In the genomic region with DNA sequence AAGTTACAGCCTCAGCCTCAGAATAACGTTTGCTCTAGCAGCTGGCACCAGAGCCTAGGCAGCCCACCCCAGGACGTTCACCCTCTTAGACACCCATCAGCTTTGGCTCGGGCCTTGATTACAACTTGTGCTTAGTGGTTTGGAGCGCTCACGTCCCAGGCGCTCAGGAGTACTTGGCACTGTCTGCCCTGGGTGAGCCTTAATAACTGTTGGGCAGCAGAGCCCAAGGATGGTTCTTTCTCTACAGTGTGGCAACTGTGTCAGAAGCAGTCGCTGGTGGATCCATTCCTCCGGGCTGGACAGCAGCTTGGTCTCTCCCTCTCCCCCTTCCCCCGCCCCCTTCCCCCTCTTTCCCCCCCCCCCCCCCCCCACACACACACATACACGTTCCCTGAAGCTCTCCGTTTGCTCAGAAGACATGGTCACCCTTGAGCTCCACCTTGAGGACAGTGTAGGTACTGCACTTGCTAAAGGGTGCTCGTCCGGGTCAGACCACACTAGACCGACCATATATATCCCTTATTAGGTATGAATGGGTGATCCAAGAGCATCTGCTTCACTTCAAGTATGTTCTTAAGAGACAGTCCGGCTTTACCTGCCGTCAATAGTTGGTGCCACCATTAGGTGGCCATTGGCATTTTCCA, we compare ENCODE assay signal across 9 mouse cellular contexts. TPM values are rescaled to one million over a fixed set of nuclear protein-coding genes. Genes with fewer than 3 reads are reported as not detected.
A peak's percentile ranks its signal among the peaks of the same experiment; 100 is the strongest.
DNase-seq lines count a peak whose midpoint lies in the region; TF ChIP-seq lines count a peak whose summit lies in the region.
"Had no signal": no experiment of that assay in that cellular context is flagged by ENCODE, and none has a peak within 500 bp of the region (broad histone marks: within the 10 kb centered on the region; RNA-seq: fewer than 3 reads in every experiment).

No protein-coding gene starts in this region.

- no peak for TF ChIP-seq POLR2A in lung, adult 2 months (IDR thresholded peaks at IDR 0.05; ENCODE audit: borderline replicate concordance, extremely low read depth, low read depth, low read length)

- no peaks in the 10 kb centered on the region for H3K9me3 ChIP-seq in E14TG2a.4 (ENCODE audit: low read length)
- no peaks in the 10 kb centered on the region for H3K9me3 ChIP-seq in heart, embryonic 10.5 days
- H3K9me3 ChIP-seq: hindbrain, embryonic 15.5 days had no signal

- H3K27me3 ChIP-seq in E14TG2a.4 (ENCODE audit: insufficient read depth, low read length), result 0 out of 2 replicates have a peak, but pooled peaks cover 3% of the 10 kb centered on the region
- H3K27me3 ChIP-seq in heart, embryonic 10.5 days (ENCODE audit: insufficient read depth, poor library complexity, severe bottlenecking), result no peaks in the 10 kb centered on the region
- H3K27me3 ChIP-seq: hindbrain, embryonic 15.5 days had no signal

- H3K36me3 ChIP-seq in E14TG2a.4 (ENCODE audit: insufficient read depth, low read length), result no peaks in the 10 kb centered on the region
- H3K36me3 ChIP-seq in heart, embryonic 10.5 days, result 0 out of 2 replicates have a peak, but pooled peaks cover 4% of the 10 kb centered on the region
- H3K36me3 ChIP-seq: hindbrain, embryonic 15.5 days had no signal

- no peak overlapping the region for H3K27ac ChIP-seq in heart, embryonic 10.5 days
- H3K27ac ChIP-seq: hindbrain, embryonic 15.5 days had no signal

- H3K4me3 ChIP-seq in E14TG2a.4 (replicated peaks; ENCODE audit: low read length), result no peak overlapping the region
- no peak overlapping the region for H3K4me3 ChIP-seq in heart, embryonic 10.5 days
- no peak overlapping the region for H3K4me3 ChIP-seq in lung, adult 2 months (replicated peaks; ENCODE audit: extremely low read depth, low read depth, low read length)
- H3K4me3 ChIP-seq: hindbrain, embryonic 15.5 days had no signal

- peaks cover 13% of the 10 kb centered on the region for H3K4me1 ChIP-seq in E14TG2a.4 (replicated peaks; ENCODE audit: low read depth, low read length)
- no peaks in the 10 kb centered on the region; the same call in 1 of the 2 replicates for H3K4me1 ChIP-seq in heart, embryonic 10.5 days
- H3K4me1 ChIP-seq in lung, adult 2 months (ENCODE audit: control insufficient read depth, insufficient read depth, low read length), result peaks cover 9% of the 10 kb centered on the region
- H3K4me1 ChIP-seq: hindbrain, embryonic 15.5 days had no signal

- peak; percentile 83 for TF ChIP-seq CTCF in E14TG2a.4 (conservative IDR thresholded peaks at IDR 0.05; ENCODE audit: low read length)
- peak; percentile 91 for TF ChIP-seq CTCF in lung, adult 2 months (IDR thresholded peaks at IDR 0.05; ENCODE audit: insufficient read depth, low read length)

- DNase-seq in adrenal gland, postnatal 10 days, result peak; percentile 84
- peak; percentile 66 for DNase-seq in embryo, embryonic 9.5 days (ENCODE audit: extremely low spot score)
- peak; percentile 81 for DNase-seq in heart, embryonic 10.5 days (ENCODE audit: low spot score)
- peak; percentile 82 to 84 for DNase-seq in kidney, postnatal 4 days
- peak; percentile 76 for DNase-seq in lung, adult 2 months
- DNase-seq in retina, postnatal 7 days (ENCODE audit: low read depth, low spot score), result peak; percentile 75
- DNase-seq in thymus, postnatal 4 days, result peak; percentile 88

- 25% methylated on average over 15 of the region's 16 CpGs for WGBS in heart, embryonic 10.5 days
- WGBS in lung, adult 2 months, result 13% methylated on average over 16 of the region's 16 CpGs

RNA-seq across cellular contexts. Expression of a gene that starts 22.4 kb away (rescaled TPM):
- 10 to 100 TPM; 41.3 to 44.6 TPM for total RNA-seq in adrenal gland, postnatal 10 days (2021)
- 3.7 and 4.1 TPM in 2 replicates for polyA plus RNA-seq in heart, embryonic 10.5 days (2016; fragmentation: Nextera tagmentation; extraction: Ambion mirVana)
- polyA plus RNA-seq in lung, adult 2 months (2012; rRNA removed), result 48.6 and 82.7 TPM in 2 replicates

RNA-seq across cellular contexts. Expression of a gene that starts 28.6 kb away (rescaled TPM):
- 10 to 100 TPM; 35.0 to 36.9 TPM for total RNA-seq in adrenal gland, postnatal 10 days (2021)
- polyA plus RNA-seq in heart, embryonic 10.5 days (2016; fragmentation: Nextera tagmentation; extraction: Ambion mirVana), result 31.5 and 33.9 TPM in 2 replicates
- 37.8 and 45.5 TPM in 2 replicates for polyA plus RNA-seq in lung, adult 2 months (2012; rRNA removed)

RNA-seq across cellular contexts. Expression of a gene that starts 52.4 kb away (rescaled TPM):
- total RNA-seq in adrenal gland, postnatal 10 days (2021), result 10 to 100 TPM; 52.2 to 54.8 TPM
- polyA plus RNA-seq in heart, embryonic 10.5 days (2016; fragmentation: Nextera tagmentation; extraction: Ambion mirVana), result 20.5 and 26.4 TPM in 2 replicates
- polyA plus RNA-seq in lung, adult 2 months (2012; rRNA removed), result 7.2 and 13.4 TPM in 2 replicates
